Mouse (Mus musculus): ENCODE measurements around the gene Gstcd.

GRCm38 (mm10) chr3:132949791-132950528, 141.9 kb downstream of the Gstcd start, which contains the start of gene Npnt:
- TF ChIP-seq CTCF (IDR thresholded peaks at IDR 0.05; ENCODE audit: low read depth) (no peak), EP300 (IDR thresholded peaks at IDR 0.05; ENCODE audit: low read depth) (no peak)
